Mouse (Mus musculus): ENCODE results near the gene Ldlrad3. TPM values are rescaled to one million over a fixed set of nuclear protein-coding genes. Genes with fewer than 3 reads are reported as not detected.

Ldlrad3 gene
- polyA plus RNA-seq, 2 experiments = 2.1 to 2.9 TPM

GRCm38 (mm10) chr2:102027265-102027664 lies 158.9 kb downstream of the Ldlrad3 start:
- no peak for ATAC-seq (ENCODE audit: insufficient read depth)
- Histone ChIP-seq H3K4me1 (replicated peaks; ENCODE audit: control insufficient read depth in 2 of 2, insufficient read depth in 2 of 2, low read length in 1 of 2) (no peaks in the 10 kb centered on the region), H3K9me3 (ENCODE audit: control insufficient read depth, low read length) (no peaks in the 10 kb centered on the region), H3K4me3 (ENCODE audit: insufficient read depth in 1 of 2, low read depth in 2 of 2, low read length in 2 of 2) (no peak overlapping the region), H3K27ac (no peak overlapping the region), H3K9ac (replicated peaks) (no peak overlapping the region), H3K36me3 (replicated peaks; ENCODE audit: control insufficient read depth, insufficient read depth, low read depth) (no peaks in the 10 kb centered on the region), H3K4me2 (ENCODE audit: low read depth) (no peak overlapping the region), H3K27me3 (ENCODE audit: control insufficient read depth, insufficient read depth, low read length) (no peaks in the 10 kb centered on the region)
- DNase-seq (ENCODE audit: low read depth in 3 of 3, low spot score in 3 of 3) = no peak
- no peak for TF ChIP-seq EP300 (IDR thresholded peaks at IDR 0.05; ENCODE audit: low read depth)
- TF ChIP-seq CTCF (IDR thresholded peaks at IDR 0.05; ENCODE audit: low read depth) = no peak
- WGBS (ENCODE audit: insufficient replicate concordance) = 61% methylated on average over 7 of the region's 7 CpGs

GRCm38 (mm10) chr2:102026156-102026555 lies 160.0 kb downstream of the Ldlrad3 start:
- DNase-seq (ENCODE audit: low read depth in 3 of 3, low spot score in 3 of 3) (no peak), ATAC-seq (ENCODE audit: insufficient read depth) (no peak)
- Histone ChIP-seq H3K4me1 (replicated peaks; ENCODE audit: control insufficient read depth in 2 of 2, insufficient read depth in 2 of 2, low read length in 1 of 2) (no peaks in the 10 kb centered on the region), H3K27ac (no peak overlapping the region), H3K9ac (replicated peaks) (no peak overlapping the region), H3K27me3 (ENCODE audit: control insufficient read depth, insufficient read depth, low read length) (no peaks in the 10 kb centered on the region), H3K4me2 (ENCODE audit: low read depth) (no peak overlapping the region), H3K36me3 (replicated peaks; ENCODE audit: control insufficient read depth, insufficient read depth, low read depth) (no peaks in the 10 kb centered on the region), H3K4me3 (ENCODE audit: insufficient read depth in 1 of 2, low read depth in 2 of 2, low read length in 2 of 2) (no peak overlapping the region), H3K9me3 (ENCODE audit: control insufficient read depth, low read length) (no peaks in the 10 kb centered on the region)
- 52% methylated on average over 9 of the region's 9 CpGs for WGBS (ENCODE audit: insufficient replicate concordance)
- TF ChIP-seq CTCF (IDR thresholded peaks at IDR 0.05; ENCODE audit: low read depth) = no peak

GRCm38 (mm10) chr2:102024483-102024882 lies 161.7 kb downstream of the Ldlrad3 start:
- H3K9me3 ChIP-seq (ENCODE audit: control insufficient read depth, low read length) = no peaks in the 10 kb centered on the region
- no peak overlapping the region for H3K4me2 ChIP-seq (ENCODE audit: low read depth)
- no peak overlapping the region for H3K4me3 ChIP-seq (ENCODE audit: insufficient read depth in 1 of 2, low read depth in 2 of 2, low read length in 2 of 2)
- no peaks in the 10 kb centered on the region for H3K36me3 ChIP-seq (replicated peaks; ENCODE audit: control insufficient read depth, insufficient read depth, low read depth)
- ATAC-seq (ENCODE audit: insufficient read depth) (no peak), DNase-seq (ENCODE audit: low read depth in 3 of 3, low spot score in 3 of 3) (no peak)
- H3K4me1 ChIP-seq (replicated peaks; ENCODE audit: control insufficient read depth in 2 of 2, insufficient read depth in 2 of 2, low read length in 1 of 2) = no peaks in the 10 kb centered on the region
- no peak for TF ChIP-seq CTCF (IDR thresholded peaks at IDR 0.05; ENCODE audit: low read depth)
- TF ChIP-seq EP300 (IDR thresholded peaks at IDR 0.05; ENCODE audit: low read depth) = no peak
- WGBS (ENCODE audit: insufficient replicate concordance) = 71% methylated on average over 8 of the region's 8 CpGs
- H3K27ac ChIP-seq = no peak overlapping the region
- no peak overlapping the region for H3K9ac ChIP-seq (replicated peaks)
- H3K27me3 ChIP-seq (ENCODE audit: control insufficient read depth, insufficient read depth, low read length) = no peaks in the 10 kb centered on the region

DNA sequence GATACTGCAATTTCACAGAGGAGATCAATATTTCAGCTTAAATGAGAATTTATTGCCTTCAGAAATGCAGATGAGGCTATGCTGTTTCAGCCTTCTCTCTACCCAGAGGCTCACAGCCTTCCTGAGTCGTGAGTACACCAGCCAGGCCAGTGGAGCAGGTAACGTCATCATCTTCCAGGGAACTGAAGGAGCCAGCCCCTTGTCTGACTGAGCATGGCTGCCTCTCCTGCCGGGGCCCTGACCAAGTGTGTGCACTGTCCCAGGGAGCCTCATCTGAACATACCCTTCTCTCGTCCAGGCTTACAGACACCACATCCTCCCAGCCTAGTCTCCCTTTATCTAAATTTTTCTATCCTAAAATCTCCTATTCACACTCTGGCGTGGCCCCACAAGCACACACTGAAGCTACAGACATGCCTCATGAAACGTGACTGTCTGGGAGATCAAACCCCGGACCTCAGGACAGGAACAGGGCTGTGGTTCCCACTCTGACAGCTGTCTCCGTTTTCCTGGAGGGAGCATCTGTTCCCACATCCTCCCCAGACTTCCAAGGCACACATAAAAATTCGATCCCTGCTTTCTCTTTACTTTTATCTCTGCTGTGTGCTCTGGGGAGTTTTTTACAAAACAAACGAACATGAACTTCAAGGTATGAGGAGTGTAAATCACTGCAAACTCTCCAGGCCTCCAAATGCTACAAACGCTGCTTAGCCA lies 164.7 kb downstream of the Ldlrad3 start:
- H3K27ac ChIP-seq = no peak overlapping the region
- H3K27me3 ChIP-seq (ENCODE audit: control insufficient read depth, insufficient read depth, low read length) = no peaks in the 10 kb centered on the region
- H3K9ac ChIP-seq (replicated peaks) = no peak overlapping the region
- H3K9me3 ChIP-seq (ENCODE audit: control insufficient read depth, low read length) = no peaks in the 10 kb centered on the region
- 38% methylated on average over 11 of the region's 11 CpGs for WGBS (ENCODE audit: insufficient replicate concordance)
- no peak overlapping the region for H3K4me2 ChIP-seq (ENCODE audit: low read depth)
- ATAC-seq (ENCODE audit: insufficient read depth) (no peak), DNase-seq (ENCODE audit: low read depth in 3 of 3, low spot score in 3 of 3) (no peak)
- no peaks in the 10 kb centered on the region for H3K4me1 ChIP-seq (replicated peaks; ENCODE audit: control insufficient read depth in 2 of 2, insufficient read depth in 2 of 2, low read length in 1 of 2)
- H3K4me3 ChIP-seq (ENCODE audit: insufficient read depth in 1 of 2, low read depth in 2 of 2, low read length in 2 of 2) = no peak overlapping the region
- TF ChIP-seq EP300 (IDR thresholded peaks at IDR 0.05; ENCODE audit: low read depth) (no peak), CTCF (IDR thresholded peaks at IDR 0.05; ENCODE audit: low read depth) (no peak)
- H3K36me3 ChIP-seq (replicated peaks; ENCODE audit: control insufficient read depth, insufficient read depth, low read depth) = no peaks in the 10 kb centered on the region

GRCm38 (mm10) chr2:102020546-102020945 lies 165.6 kb downstream of the Ldlrad3 start:
- no peaks in the 10 kb centered on the region for H3K4me1 ChIP-seq (replicated peaks; ENCODE audit: control insufficient read depth in 2 of 2, insufficient read depth in 2 of 2, low read length in 1 of 2)
- no peak overlapping the region for H3K4me2 ChIP-seq (ENCODE audit: low read depth)
- no peaks in the 10 kb centered on the region for H3K9me3 ChIP-seq (ENCODE audit: control insufficient read depth, low read length)
- no peak overlapping the region for H3K9ac ChIP-seq (replicated peaks)
- ATAC-seq (ENCODE audit: insufficient read depth) = no peak
- no peaks in the 10 kb centered on the region for H3K27me3 ChIP-seq (ENCODE audit: control insufficient read depth, insufficient read depth, low read length)
- TF ChIP-seq CTCF (IDR thresholded peaks at IDR 0.05; ENCODE audit: low read depth) = no peak
- TF ChIP-seq EP300 (IDR thresholded peaks at IDR 0.05; ENCODE audit: low read depth) = no peak
- no peak overlapping the region for H3K27ac ChIP-seq
- no peaks in the 10 kb centered on the region for H3K36me3 ChIP-seq (replicated peaks; ENCODE audit: control insufficient read depth, insufficient read depth, low read depth)
- 81% methylated on average over 3 of the region's 3 CpGs for WGBS (ENCODE audit: insufficient replicate concordance)
- H3K4me3 ChIP-seq (ENCODE audit: insufficient read depth in 1 of 2, low read depth in 2 of 2, low read length in 2 of 2) = no peak overlapping the region
- no peak for DNase-seq (ENCODE audit: low read depth in 3 of 3, low spot score in 3 of 3)
